Mouse (Mus musculus) CH12.LX (cell line): Measurements from ENCODE around the gene Msl3l2. TPM values are rescaled to one million over a fixed set of nuclear protein-coding genes. Genes with fewer than 3 reads are reported as not detected.

Experiments
- DNase-seq: peaks from one replicate; pipeline ENCODE4 v3.0.0-alpha.2; 2013; ENCODE audit errors: extremely low read depth
- H3K27ac ChIP-seq: 2 replicates; pipeline ENCODE4 v1.5.1; 2012; ENCODE audit warnings: low read depth, mild to moderate bottlenecking, control low read depth, moderate library complexity; ENCODE audit not compliant: insufficient read depth
- H3K27me3 ChIP-seq: replicated peaks from 2 replicates; pipeline ENCODE3; 2012; ENCODE audit warnings: inconsistent platforms
- H3K36me3 ChIP-seq, 2 experiments: replicated peaks in 1 of 2; 2 replicates each; pipeline versions ENCODE3 to v1.6.1; 2012; ENCODE audit warnings: inconsistent platforms in 1 of 2, low read length in 1 of 2, mild to moderate bottlenecking in 1 of 2, mixed read lengths in 1 of 2, moderate library complexity in 1 of 2; ENCODE audit not compliant: control insufficient read depth in 1 of 2, insufficient read depth in 1 of 2
- H3K4me1 ChIP-seq, 2 experiments: 2 replicates each; pipeline ENCODE4 v1.6.1; 2012; ENCODE audit warnings: inconsistent platforms in 1 of 2, moderate library complexity in 1 of 2; ENCODE audit not compliant: insufficient read depth in 2 of 2, control insufficient read depth in 1 of 2
- H3K4me2 ChIP-seq: 2 replicates; pipeline ENCODE4 v1.6.1; 2012; ENCODE audit warnings: low read depth, mild to moderate bottlenecking, control low read depth; ENCODE audit not compliant: poor library complexity, insufficient read depth, severe bottlenecking
- H3K4me3 ChIP-seq, 3 experiments: fragments of 150-350 bp in 1 of 3; sonication (generic) in 1 of 3; replicated peaks in 1 of 3; 2 replicates each; pipeline versions ENCODE3 to v1.5.1; 2011 to 2012; ENCODE audit warnings: low read depth in 2 of 3, low read length in 2 of 3, mild to moderate bottlenecking in 2 of 3, moderate library complexity in 2 of 3, control low read depth in 1 of 3, improper control_type of control experiment in 1 of 3, inconsistent platforms in 1 of 3, mixed read lengths in 1 of 3; ENCODE audit not compliant: poor library complexity in 1 of 3
- H3K79me2 ChIP-seq: replicated peaks from 2 replicates; pipeline ENCODE4 v1.6.1; 2012; ENCODE audit warnings: mild to moderate bottlenecking, moderate library complexity; ENCODE audit not compliant: control insufficient read depth, poor library complexity, insufficient read depth, severe bottlenecking; ENCODE audit errors: extremely low read depth
- H3K9ac ChIP-seq: 2 replicates; pipeline ENCODE4 v1.6.1; 2012; ENCODE audit warnings: low read depth, mild to moderate bottlenecking, control low read depth, moderate library complexity; ENCODE audit not compliant: insufficient read depth
- H3K9me3 ChIP-seq: replicated peaks from 2 replicates; pipeline ENCODE3; 2012; ENCODE audit warnings: low read length, inconsistent platforms, mixed read lengths
- BHLHE40 ChIP-seq: IDR thresholded peaks from 2 replicates; pipeline ENCODE4 v1.6.1; 2011; ENCODE audit warnings: mild to moderate bottlenecking, low read depth, low read length, improper control_type of control experiment
- CHD1 ChIP-seq: IDR thresholded peaks from 2 replicates; pipeline ENCODE4 v1.6.1; 2012; ENCODE audit warnings: low read depth, low read length, improper control_type of control experiment, inconsistent platforms
- CHD2 ChIP-seq: IDR thresholded peaks from 2 replicates; pipeline ENCODE4 v1.6.1; 2011; ENCODE audit warnings: low read length, improper control_type of control experiment
- CTCF ChIP-seq, 2 experiments: IDR thresholded peaks in 1 of 2; conservative IDR thresholded peaks in 1 of 2; 2 replicates each; pipeline ENCODE4 v1.5.1; 2011 to 2012; ENCODE audit warnings: low read depth in 2 of 2, low read length in 2 of 2, improper control_type of control experiment in 1 of 2, inconsistent platforms in 1 of 2, mild to moderate bottlenecking in 1 of 2, moderate library complexity in 1 of 2
- ELF1 ChIP-seq: IDR thresholded peaks from 2 replicates; pipeline ENCODE4 v1.6.1; 2014; ENCODE audit warnings: low read depth, mild to moderate bottlenecking, inconsistent platforms, low read length, improper control_type of control experiment
- EP300 ChIP-seq: IDR thresholded peaks from 2 replicates; pipeline ENCODE4 v1.6.1; 2011; ENCODE audit warnings: low read length, improper control_type of control experiment
- ETS1 ChIP-seq: conservative IDR thresholded peaks from 2 replicates; pipeline ENCODE4 v1.6.1; 2012; ENCODE audit warnings: low read depth, mild to moderate bottlenecking, inconsistent platforms, low read length, improper control_type of control experiment, moderate library complexity
- GABPA ChIP-seq: IDR thresholded peaks from 2 replicates; pipeline ENCODE4 v1.6.1; 2012; ENCODE audit warnings: low read depth, low read length, improper control_type of control experiment, inconsistent platforms; ENCODE audit not compliant: insufficient replicate concordance
- HCFC1 ChIP-seq: IDR thresholded peaks from 2 replicates; pipeline ENCODE4 v1.6.1; 2012; ENCODE audit warnings: low read depth, mild to moderate bottlenecking, inconsistent platforms, low read length, improper control_type of control experiment
- IRF4 ChIP-seq: IDR thresholded peaks from 2 replicates; pipeline ENCODE4 v1.6.1; 2014; ENCODE audit warnings: low read depth, mild to moderate bottlenecking, inconsistent platforms, low read length, improper control_type of control experiment
- JUN ChIP-seq: IDR thresholded peaks from 2 replicates; pipeline ENCODE4 v1.6.1; 2011; ENCODE audit warnings: low read depth, mild to moderate bottlenecking, low read length, improper control_type of control experiment, moderate library complexity; ENCODE audit not compliant: insufficient read depth
- JUND ChIP-seq: conservative IDR thresholded peaks from 2 replicates; pipeline ENCODE4 v1.6.1; 2011; ENCODE audit warnings: low read depth, low read length, improper control_type of control experiment
- KAT2A ChIP-seq: IDR thresholded peaks from 2 replicates; pipeline ENCODE4 v1.6.1; 2012; ENCODE audit warnings: low read length, improper control_type of control experiment, inconsistent platforms; ENCODE audit not compliant: insufficient replicate concordance
- MAZ ChIP-seq: IDR thresholded peaks from 2 replicates; pipeline ENCODE4 v1.6.1; 2012; ENCODE audit warnings: low read depth, mild to moderate bottlenecking, inconsistent platforms, low read length, improper control_type of control experiment, moderate library complexity
- MEF2A ChIP-seq: IDR thresholded peaks from 2 replicates; pipeline ENCODE4 v1.6.1; 2014; ENCODE audit warnings: low read depth, mild to moderate bottlenecking, inconsistent platforms, low read length, improper control_type of control experiment, borderline replicate concordance
- MYC ChIP-seq: IDR thresholded peaks from 2 replicates; pipeline ENCODE4 v1.6.1; 2011; ENCODE audit warnings: low read depth, mild to moderate bottlenecking, improper control_type of control experiment, low read length
- RAD21 ChIP-seq: IDR thresholded peaks from 2 replicates; pipeline ENCODE4 v1.6.1; 2011; ENCODE audit warnings: low read depth, mild to moderate bottlenecking, low read length, improper control_type of control experiment, moderate library complexity
- RCOR1 ChIP-seq: conservative IDR thresholded peaks from 2 replicates; pipeline ENCODE4 v1.6.1; 2012; ENCODE audit warnings: low read depth, mild to moderate bottlenecking, inconsistent platforms, low read length, improper control_type of control experiment
- SIN3A ChIP-seq: IDR thresholded peaks from 2 replicates; pipeline ENCODE4 v1.6.1; 2012; ENCODE audit warnings: low read length, improper control_type of control experiment, inconsistent platforms
- SMC3 ChIP-seq: IDR thresholded peaks from 2 replicates; pipeline ENCODE4 v1.6.1; 2011; ENCODE audit warnings: low read depth, low read length, improper control_type of control experiment
- TCF12 ChIP-seq: IDR thresholded peaks from 2 replicates; pipeline ENCODE4 v1.6.1; 2014; ENCODE audit warnings: low read depth, mild to moderate bottlenecking, inconsistent platforms, low read length, improper control_type of control experiment
- ZC3H11A ChIP-seq: IDR thresholded peaks from 2 replicates; pipeline ENCODE4 v1.6.1; 2012; ENCODE audit warnings: low read depth, mild to moderate bottlenecking, inconsistent platforms, low read length, improper control_type of control experiment
- ZMIZ1 ChIP-seq: IDR thresholded peaks from 2 replicates; pipeline ENCODE4 v1.6.1; 2012; ENCODE audit warnings: low read depth, mild to moderate bottlenecking, inconsistent platforms, low read length, improper control_type of control experiment
- ZNF384 ChIP-seq: IDR thresholded peaks from 2 replicates; pipeline ENCODE4 v1.6.1; 2012; ENCODE audit warnings: low read depth, low read length, improper control_type of control experiment, inconsistent platforms
- dilution Hi-C: fragments of 300-500 bp; cut with MboI; formaldehyde crosslinking; loops from 2 replicates; pipeline ENCODE4 v1.14.3; 2020; ENCODE audit warnings: low sequenced_read_pairs; ENCODE audit not compliant: extremely low pct_unique_long_range_greater_than_20kb, extremely low pct_ligation_motif_present
- in situ Hi-C: fragments of 300-500 bp; cut with MboI; formaldehyde crosslinking; loops from 3 replicates; pipeline ENCODE4 v1.14.3; 2019; ENCODE audit warnings: low sequenced_read_pairs, low pct_ligation_motif_present, low pct_unique_long_range_greater_than_20kb, mixed read lengths
- polyA plus RNA-seq: library from polyadenylated mRNA; unstranded; fragments of >175 nt; gene quantifications from 2 replicates; pipeline ENCODE4 v1.2.1, GENCODE M21; 2012; ENCODE audit warnings: low read depth; ENCODE audit not compliant: insufficient read length
- total RNA-seq, 2 experiments: library from RNA; depleted of rRNA; stranded (reverse); fragments of 300-350 nt in 1 of 2; fragments of >200 nt in 1 of 2; gene quantifications; 2 replicates each; pipeline ENCODE4 v1.2.3; 2012 to 2014

Msl3l2 gene
- total and polyA plus RNA-seq, 3 experiments, result 0.72 to 2.6 (median 1.2) TPM

DNA sequence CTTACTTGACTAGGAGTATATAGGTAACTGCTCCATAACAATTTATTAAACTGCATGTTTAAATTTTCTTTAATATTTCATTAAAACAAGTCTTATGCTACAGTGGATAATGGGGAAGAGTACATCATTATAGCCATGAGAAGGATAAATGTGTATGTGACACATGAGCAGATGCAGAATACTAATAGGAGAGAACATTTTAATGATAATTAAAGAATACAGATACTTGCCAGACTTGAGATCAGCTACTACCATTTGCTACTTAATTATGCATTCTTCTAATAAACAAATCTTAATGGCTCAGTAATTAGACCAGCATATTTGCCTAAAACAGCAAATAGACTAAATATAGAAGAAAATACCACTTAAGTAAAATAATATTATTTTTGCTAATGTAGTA is 10.0 kb upstream of the Msl3l2 start:
- H3K79me2 ChIP-seq, result no peaks in the 10 kb centered on the region
- DNase-seq, result no peak
- H3K9me3 ChIP-seq, result no peaks in the 10 kb centered on the region
- in situ Hi-C loops (no loop called here), dilution Hi-C loops (no loop called here)
- no peaks in the 10 kb centered on the region for H3K4me1 ChIP-seq
- no peak overlapping the region for H3K27ac ChIP-seq
- H3K4me3 ChIP-seq, result no peak overlapping the region
- no peak overlapping the region for H3K4me2 ChIP-seq
- peaks cover 0 to 8% of the 10 kb centered on the region in 2 experiments for H3K36me3 ChIP-seq
- no peak overlapping the region for H3K9ac ChIP-seq
- no peak for TF ChIP-seq CHD1
- no peak for TF ChIP-seq HCFC1
- TF ChIP-seq SIN3A, result no peak
- no peak for TF ChIP-seq ZNF384
- TF ChIP-seq EP300, result no peak
- no peak for TF ChIP-seq SMC3
- no peaks in the 10 kb centered on the region for H3K27me3 ChIP-seq

DNA sequence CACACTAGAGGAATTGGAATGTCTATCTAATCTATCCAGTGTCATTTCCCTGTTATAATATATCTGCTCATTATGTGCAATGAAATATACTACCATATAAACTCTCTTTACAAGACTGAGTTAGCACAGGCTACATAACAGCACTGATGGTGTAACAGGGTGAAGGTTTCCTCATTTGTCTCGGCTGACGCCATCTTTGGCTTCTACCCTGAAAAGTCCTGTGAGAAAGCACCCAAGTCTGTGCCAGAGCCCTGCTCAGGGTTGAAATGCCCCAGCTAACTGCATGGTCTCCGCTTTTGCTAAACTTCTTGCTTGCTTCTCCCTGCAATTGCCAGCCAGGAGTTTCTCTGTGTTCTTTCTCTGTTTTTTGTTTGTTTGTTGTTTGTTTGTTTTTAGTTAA is 7.6 kb upstream of the Msl3l2 start:
- peaks cover 0 to 9% of the 10 kb centered on the region in 2 experiments for H3K36me3 ChIP-seq
- dilution Hi-C loops, result no loop called here
- H3K27ac ChIP-seq, result no peak overlapping the region
- H3K79me2 ChIP-seq, result no peaks in the 10 kb centered on the region
- DNase-seq, result no peak
- H3K4me3 ChIP-seq, result no peak overlapping the region
- H3K9me3 ChIP-seq, result no peaks in the 10 kb centered on the region
- TF ChIP-seq BHLHE40, result no peak
- TF ChIP-seq MEF2A, result no peak
- TF ChIP-seq MYC, result no peak
- TF ChIP-seq ELF1, result no peak
- no peak for TF ChIP-seq CTCF (conservative IDR thresholded peaks at IDR 0.05 in 1 of 2, IDR thresholded peaks at IDR 0.05 in 1 of 2; ENCODE audit: low read depth in 2 of 2, low read length in 2 of 2)
- TF ChIP-seq ZC3H11A, result no peak
- H3K4me2 ChIP-seq, result no peak overlapping the region
- in situ Hi-C loops, result no loop called here
- H3K27me3 ChIP-seq, result no peaks in the 10 kb centered on the region
- no peak overlapping the region for H3K9ac ChIP-seq
- H3K4me1 ChIP-seq, result no peaks in the 10 kb centered on the region

DNA sequence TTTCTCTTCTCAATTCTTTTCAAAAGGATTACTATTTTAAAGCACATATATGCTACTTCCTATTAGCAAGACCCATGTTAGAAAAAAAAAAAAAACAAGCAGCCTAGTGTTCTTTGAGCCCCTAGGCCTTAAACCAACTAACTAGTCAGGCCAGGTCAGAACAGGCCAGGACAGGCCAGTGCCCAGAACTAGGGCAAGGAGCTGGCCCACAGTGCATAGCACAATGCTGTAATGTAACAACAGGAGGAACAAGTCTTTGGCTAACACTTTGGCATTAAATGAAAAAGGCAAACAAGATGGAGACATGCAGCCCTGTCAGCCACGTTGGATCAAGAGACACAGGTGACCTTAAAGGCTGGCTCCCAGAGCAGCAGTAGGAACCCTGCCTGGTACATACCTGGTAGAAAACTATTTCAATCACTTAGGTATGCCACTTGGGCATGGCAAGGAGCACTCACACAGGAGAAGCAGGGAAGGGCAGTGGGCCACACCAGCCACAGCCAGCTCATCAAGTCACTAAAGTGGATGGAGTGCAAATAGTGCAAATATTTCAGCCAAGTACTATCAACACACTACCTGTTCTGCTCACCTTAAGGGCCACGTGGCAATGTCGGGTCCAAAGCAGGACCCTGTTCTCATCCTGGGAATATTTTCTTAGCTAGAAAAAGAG is 6.9 kb upstream of the Msl3l2 start:
- Histone ChIP-seq H3K79me2 (no peaks in the 10 kb centered on the region), H3K9ac (no peak overlapping the region), H3K4me3 (no peak overlapping the region), H3K4me2 (no peak overlapping the region), H3K9me3 (no peaks in the 10 kb centered on the region), H3K4me1 (no peaks in the 10 kb centered on the region), H3K27me3 (no peaks in the 10 kb centered on the region), H3K27ac (no peak overlapping the region), H3K36me3 (peaks cover 0 to 7% of the 10 kb centered on the region in 2 experiments)
- no peak for DNase-seq
- dilution Hi-C loops, result no loop called here
- in situ Hi-C loops, result no loop called here
- no peak for TF ChIP-seq ZMIZ1
- no peak for TF ChIP-seq BHLHE40
- no peak for TF ChIP-seq CHD2
- no peak for TF ChIP-seq HCFC1
- no peak for TF ChIP-seq ETS1
- no peak for TF ChIP-seq SIN3A
- TF ChIP-seq MEF2A, result no peak
- TF ChIP-seq JUN, result no peak
- no peak for TF ChIP-seq MAZ
- TF ChIP-seq EP300, result no peak
- TF ChIP-seq RAD21, result no peak
- no peak for TF ChIP-seq RCOR1
- no peak for TF ChIP-seq IRF4
- TF ChIP-seq ZC3H11A, result no peak
- no peak for TF ChIP-seq GABPA
- no peak for TF ChIP-seq KAT2A
- no peak for TF ChIP-seq CTCF (conservative IDR thresholded peaks at IDR 0.05 in 1 of 2, IDR thresholded peaks at IDR 0.05 in 1 of 2; ENCODE audit: low read depth in 2 of 2, low read length in 2 of 2)
- TF ChIP-seq TCF12, result no peak
- TF ChIP-seq JUND, result no peak
